Mouse (Mus musculus) heart, adult 9 months (tissue): Measurements from ENCODE around the gene Vmn1r91.
"Not testable (repeated sequence)": the region's sequence is repeated elsewhere in the genome, so short reads cannot be mapped to it uniquely, and the experiment has no call there.

Source experiments
- DNase-seq, 2 experiments: peaks; one replicate each; pipeline ENCODE4 v3.0.0; 2022; ENCODE audit warnings: low spot score in 2 of 2

Vmn1r91 gene

GRCm38 (mm10) chr7:20099380-20099779 is at the start of gene Vmn1r91:
TSS of gene Vmn1r91 (plus strand) at chr7:20099680.
- DNase-seq, result not testable (repeated sequence)

- not testable (repeated sequence) for DNase-seq
These were observed 35.4 kb upstream of the Vmn1r91 start for GRCm38 (mm10) chr7:20064100-20064499.

- not testable (repeated sequence) for DNase-seq
These were observed 21.4 kb upstream of the Vmn1r91 start for GRCm38 (mm10) chr7:20078118-20078517.

GRCm38 (mm10) chr7:20122479-20122878 is 23.0 kb downstream of the Vmn1r91 start, which contains the start of gene Gm16442:
TSS of gene Gm16442 (minus strand) at chr7:20122579.
- DNase-seq, result not testable (repeated sequence)

DNA sequence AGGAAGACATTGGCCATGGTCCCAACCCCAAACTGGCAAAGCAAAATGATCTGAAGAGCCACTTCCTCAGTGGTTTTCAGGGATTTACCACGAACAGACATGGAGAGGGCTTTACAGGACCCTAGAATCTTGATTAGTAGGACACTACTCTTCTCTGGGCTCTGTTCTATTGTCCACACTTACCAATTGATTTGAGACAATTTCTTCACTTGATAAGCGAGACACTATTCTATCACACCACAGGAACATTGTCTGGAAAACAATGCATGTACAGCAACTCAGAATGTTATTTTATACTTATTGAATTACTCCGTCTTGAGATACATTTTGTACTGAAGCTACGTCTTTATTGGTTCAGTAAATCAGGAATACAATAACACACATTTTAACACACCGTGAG is 39.5 kb downstream of the Vmn1r91 start, which contains the start of gene Vmn1r93:
Gene Vmn1r93, minus strand, starts transcription at position 101 of the 400 bp plus-strand sequence.
- not testable (repeated sequence) for DNase-seq
